Mouse (Mus musculus): ENCODE results near the gene Slc5a10. TPM values are rescaled to one million over a fixed set of nuclear protein-coding genes. Genes with fewer than 3 reads are reported as not detected.

Gene Slc5a10
- polyA plus RNA-seq, 1 experiment from 2014 or later: 0.13 TPM

DNA sequence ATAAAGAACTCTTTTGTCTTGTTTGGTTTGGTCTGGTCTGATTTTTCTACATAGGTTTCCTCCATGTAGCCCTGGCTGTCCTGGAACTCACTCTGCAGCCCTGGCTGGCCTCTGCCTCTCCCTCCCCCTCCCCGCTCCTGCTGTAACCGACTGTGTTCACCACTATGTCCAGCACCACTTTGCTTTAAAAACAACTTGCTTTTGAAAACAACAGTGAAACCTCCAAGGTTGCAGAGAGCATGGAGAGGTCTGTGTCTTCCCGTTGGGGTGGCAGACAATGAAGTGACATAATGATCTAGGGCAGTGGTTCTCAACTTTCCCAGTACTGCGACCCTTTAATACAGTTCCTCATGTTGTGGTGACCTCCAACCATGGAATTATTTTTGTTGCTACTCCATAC, 65.0 kb downstream of the Slc5a10 start:
- no peak overlapping the region for H3K9ac ChIP-seq (ENCODE audit: low read depth, low read length)
- no peaks in the 10 kb centered on the region for H3K4me1 ChIP-seq (replicated peaks; ENCODE audit: control insufficient read depth, insufficient read depth, low read length)
- 62% methylated on average over 4 of the region's 4 CpGs for WGBS
- no peak for TF ChIP-seq CTCF (IDR thresholded peaks at IDR 0.05; ENCODE audit: low read depth)
- no peak for ATAC-seq
- H3K9me3 ChIP-seq (ENCODE audit: control insufficient read depth): no peaks in the 10 kb centered on the region
- no peak overlapping the region for H3K27ac ChIP-seq (ENCODE audit: low read depth, low read length)
- no peak overlapping the region for H3K4me2 ChIP-seq (replicated peaks; ENCODE audit: low read depth)
- H3K36me3 ChIP-seq (ENCODE audit: control insufficient read depth, insufficient read depth): no peaks in the 10 kb centered on the region
- H3K27me3 ChIP-seq (replicated peaks; ENCODE audit: control insufficient read depth, insufficient read depth, low read length): no peaks in the 10 kb centered on the region
- no peak overlapping the region for H3K4me3 ChIP-seq (ENCODE audit: low read depth, low read length)

DNA sequence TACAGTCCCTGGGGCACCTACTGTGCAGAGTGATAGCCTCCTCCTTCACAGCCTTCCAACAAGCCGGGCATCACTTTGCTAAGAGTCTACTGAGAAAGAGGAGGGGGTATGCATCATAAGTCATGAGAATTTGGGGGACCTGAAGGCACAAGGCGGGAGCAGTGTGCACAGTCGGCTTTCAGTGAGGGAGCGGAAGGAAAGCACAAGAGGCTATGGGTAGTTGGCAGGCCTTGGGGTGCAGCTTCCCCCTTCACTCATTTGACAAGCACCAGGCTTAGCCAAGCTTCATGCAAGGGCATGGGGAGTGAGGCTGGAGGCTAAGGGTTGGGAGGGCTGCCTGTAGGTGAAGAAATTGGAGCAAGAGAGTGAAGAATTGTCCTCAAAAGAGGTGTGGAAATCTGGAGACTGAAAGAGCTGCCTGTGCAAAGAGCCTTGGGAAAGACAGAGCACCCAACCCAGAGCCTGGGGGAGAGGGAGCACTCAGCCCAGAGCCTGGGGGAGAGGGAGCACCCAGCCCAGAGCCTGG, 65.8 kb downstream of the Slc5a10 start:
- no peak overlapping the region for H3K4me2 ChIP-seq (replicated peaks; ENCODE audit: low read depth)
- no peaks in the 10 kb centered on the region for H3K36me3 ChIP-seq (ENCODE audit: control insufficient read depth, insufficient read depth)
- H3K9ac ChIP-seq (ENCODE audit: low read depth, low read length): no peak overlapping the region
- TF ChIP-seq CTCF (IDR thresholded peaks at IDR 0.05; ENCODE audit: low read depth): no peak
- H3K27me3 ChIP-seq (replicated peaks; ENCODE audit: control insufficient read depth, insufficient read depth, low read length): no peaks in the 10 kb centered on the region
- H3K4me3 ChIP-seq (ENCODE audit: low read depth, low read length): no peak overlapping the region
- H3K4me1 ChIP-seq (replicated peaks; ENCODE audit: control insufficient read depth, insufficient read depth, low read length): no peaks in the 10 kb centered on the region
- no peak for ATAC-seq
- WGBS: 86% methylated on average over 4 of the region's 4 CpGs
- no peaks in the 10 kb centered on the region for H3K9me3 ChIP-seq (ENCODE audit: control insufficient read depth)
- no peak overlapping the region for H3K27ac ChIP-seq (ENCODE audit: low read depth, low read length)

DNA sequence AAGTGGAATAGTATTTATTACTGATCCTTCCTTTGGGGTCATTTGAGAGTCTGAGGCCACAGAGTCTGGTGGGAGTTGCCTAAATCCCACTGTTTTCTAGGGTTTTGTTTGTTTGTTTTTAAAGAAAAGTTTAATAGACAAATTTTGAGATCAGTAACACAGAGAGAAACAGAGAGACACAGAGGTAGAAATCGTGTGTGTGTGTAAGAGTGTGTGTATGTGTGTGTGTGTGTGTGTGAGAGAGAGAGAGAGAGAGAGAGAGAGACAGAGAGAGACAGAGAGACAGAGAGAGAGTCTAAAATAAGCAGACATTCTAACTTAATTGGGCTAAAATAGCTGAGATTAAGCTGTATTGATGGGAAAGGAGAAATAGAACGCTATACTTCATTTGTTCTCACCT, 67.1 kb downstream of the Slc5a10 start:
- no peak overlapping the region for H3K27ac ChIP-seq (ENCODE audit: low read depth, low read length)
- H3K27me3 ChIP-seq (replicated peaks; ENCODE audit: control insufficient read depth, insufficient read depth, low read length): no peaks in the 10 kb centered on the region
- no peaks in the 10 kb centered on the region for H3K36me3 ChIP-seq (ENCODE audit: control insufficient read depth, insufficient read depth)
- ATAC-seq: no peak
- no peak for TF ChIP-seq CTCF (IDR thresholded peaks at IDR 0.05; ENCODE audit: low read depth)
- peak overlapping the region; percentile 13; the same call in 1 of the 2 replicates for H3K4me2 ChIP-seq (replicated peaks; ENCODE audit: low read depth)
- 67% methylated on average over 2 of the region's 2 CpGs for WGBS
- H3K4me1 ChIP-seq (replicated peaks; ENCODE audit: control insufficient read depth, insufficient read depth, low read length): no peaks in the 10 kb centered on the region
- H3K9me3 ChIP-seq (ENCODE audit: control insufficient read depth): no peaks in the 10 kb centered on the region
- peak overlapping the region; percentile 18; the same call in 1 of the 2 replicates for H3K4me3 ChIP-seq (ENCODE audit: low read depth, low read length)
- no peak overlapping the region for H3K9ac ChIP-seq (ENCODE audit: low read depth, low read length)

DNA sequence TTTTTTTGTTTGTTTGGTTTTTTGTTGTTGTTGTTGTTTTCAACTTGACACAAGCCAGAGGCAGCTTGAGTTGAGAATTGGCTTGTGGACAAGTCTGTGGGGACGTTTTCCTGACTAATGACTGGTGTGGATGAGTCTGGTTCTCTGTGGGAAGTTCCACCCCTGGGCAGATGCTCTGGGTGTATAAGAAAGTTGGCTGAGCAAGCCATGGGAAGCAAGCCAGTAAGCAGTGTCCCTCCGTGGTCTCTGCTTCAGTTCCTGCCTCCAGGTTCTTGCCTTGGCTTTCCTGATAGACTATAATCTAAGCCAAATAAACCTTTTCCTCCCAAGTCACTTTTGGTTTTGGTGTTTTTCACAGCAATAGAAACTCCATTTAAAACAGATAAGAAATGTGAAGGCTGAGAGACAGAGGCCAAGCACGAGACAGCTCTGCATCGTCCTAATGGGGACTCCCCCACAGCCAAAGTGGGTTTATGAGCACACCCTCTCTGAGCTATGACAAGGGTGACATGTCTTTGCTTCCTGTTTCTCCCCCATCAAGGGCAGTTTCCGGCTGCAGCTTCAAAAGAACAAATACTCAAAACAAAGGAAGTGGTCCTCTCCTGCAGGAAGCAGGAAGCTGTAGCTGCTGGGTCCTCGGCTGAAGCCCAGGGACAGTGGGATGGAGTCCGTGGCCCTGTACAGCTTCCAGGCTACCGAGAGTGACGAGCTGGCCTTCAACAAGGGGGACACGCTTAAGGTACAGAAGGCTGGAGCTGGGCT, 67.8 kb downstream of the Slc5a10 start, which contains the start of gene Grap:
Gene Grap, plus strand, starts transcription at position 580 of the 762 bp plus-strand sequence.
- Histone ChIP-seq H3K4me3 (ENCODE audit: low read depth, low read length) (peak within 1 kb of the TSS; percentile 18; the same call in 1 of the 2 replicates), H3K9me3 (ENCODE audit: control insufficient read depth) (no peaks in the 10 kb centered on the region), H3K27me3 (replicated peaks; ENCODE audit: control insufficient read depth, insufficient read depth, low read length) (no peaks in the 10 kb centered on the region), H3K27ac (ENCODE audit: low read depth, low read length) (no peak within 1 kb of the TSS), H3K4me2 (replicated peaks; ENCODE audit: low read depth) (peak within 1 kb of the TSS; percentile 13; the same call in 1 of the 2 replicates), H3K4me1 (replicated peaks; ENCODE audit: control insufficient read depth, insufficient read depth, low read length) (no peaks in the 10 kb centered on the region), H3K36me3 (ENCODE audit: control insufficient read depth, insufficient read depth) (no peaks in the 10 kb centered on the region), H3K9ac (ENCODE audit: low read depth, low read length) (no peak within 1 kb of the TSS)
- TF ChIP-seq CTCF (IDR thresholded peaks at IDR 0.05; ENCODE audit: low read depth): no peak
- no peak for ATAC-seq
- WGBS: 55% methylated on average over 10 of the region's 10 CpGs

DNA sequence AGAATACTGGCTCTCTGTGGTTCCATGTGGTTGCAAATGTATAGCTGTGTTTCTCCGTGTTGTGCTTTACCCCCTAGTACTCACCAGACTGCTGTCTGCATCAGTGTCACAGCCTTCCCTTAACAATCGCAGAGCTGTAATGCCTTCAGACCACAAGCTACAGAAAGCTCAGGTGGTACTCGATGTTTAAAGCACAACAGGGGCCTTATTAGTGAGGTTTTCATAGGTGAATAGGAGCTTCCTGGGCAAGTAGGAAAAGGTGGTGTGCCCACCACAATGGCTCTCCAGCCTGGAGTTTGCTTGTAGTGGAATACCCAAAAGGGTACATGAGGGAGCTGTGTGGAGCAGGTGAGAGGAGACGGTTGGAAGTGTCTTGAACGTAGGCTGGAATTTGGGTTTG, 68.4 kb downstream of the Slc5a10 start:
- Histone ChIP-seq H3K36me3 (ENCODE audit: control insufficient read depth, insufficient read depth) (no peaks in the 10 kb centered on the region), H3K4me1 (replicated peaks; ENCODE audit: control insufficient read depth, insufficient read depth, low read length) (no peaks in the 10 kb centered on the region), H3K4me2 (replicated peaks; ENCODE audit: low read depth) (no peak overlapping the region), H3K27ac (ENCODE audit: low read depth, low read length) (no peak overlapping the region), H3K4me3 (ENCODE audit: low read depth, low read length) (no peak overlapping the region), H3K9ac (ENCODE audit: low read depth, low read length) (no peak overlapping the region), H3K27me3 (replicated peaks; ENCODE audit: control insufficient read depth, insufficient read depth, low read length) (no peaks in the 10 kb centered on the region), H3K9me3 (ENCODE audit: control insufficient read depth) (no peaks in the 10 kb centered on the region)
- 91% methylated on average over 5 of the region's 5 CpGs for WGBS
- TF ChIP-seq CTCF (IDR thresholded peaks at IDR 0.05; ENCODE audit: low read depth): no peak
- ATAC-seq: no peak

DNA sequence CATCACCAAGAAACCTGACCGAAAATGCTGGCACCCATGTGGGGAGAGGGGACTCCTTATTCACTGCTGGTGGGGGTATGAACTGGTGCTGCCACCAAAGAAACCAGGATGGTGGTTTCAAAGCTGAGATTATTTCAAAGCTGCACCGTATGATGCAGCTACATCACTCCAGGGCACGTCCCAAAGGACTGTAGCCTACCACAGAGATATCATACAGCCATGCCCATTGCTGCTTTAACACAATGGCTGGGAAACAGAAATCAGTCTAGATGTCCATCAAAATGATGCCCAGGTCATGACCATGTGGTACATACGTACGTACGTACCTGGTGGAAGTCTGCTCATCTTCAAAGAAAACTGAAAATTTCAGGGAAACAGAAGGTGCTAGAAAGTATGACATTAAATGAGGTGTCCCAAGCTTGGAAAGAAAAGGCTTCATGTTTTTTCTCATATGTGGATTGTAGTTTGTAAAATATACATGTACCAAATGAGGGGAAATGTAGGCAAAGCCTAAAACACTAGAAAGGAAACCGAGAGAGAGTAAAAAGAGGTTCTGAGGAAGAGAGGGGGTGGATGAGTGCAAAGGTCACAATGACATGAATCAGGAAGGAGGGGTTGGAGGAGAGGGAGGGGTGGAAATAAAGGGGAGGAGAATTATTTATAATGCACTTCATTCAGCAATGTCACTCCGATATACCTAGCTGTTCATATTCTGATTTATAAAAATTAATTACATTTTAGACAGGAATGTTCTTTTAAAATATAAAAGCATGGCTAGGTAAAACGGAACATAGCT, 70.0 kb downstream of the Slc5a10 start:
- no peaks in the 10 kb centered on the region for H3K4me1 ChIP-seq (replicated peaks; ENCODE audit: control insufficient read depth, insufficient read depth, low read length)
- no peak overlapping the region for H3K27ac ChIP-seq (ENCODE audit: low read depth, low read length)
- H3K4me3 ChIP-seq (ENCODE audit: low read depth, low read length): no peak overlapping the region
- no peaks in the 10 kb centered on the region for H3K27me3 ChIP-seq (replicated peaks; ENCODE audit: control insufficient read depth, insufficient read depth, low read length)
- WGBS: 76% methylated on average over 9 of the region's 9 CpGs
- H3K36me3 ChIP-seq (ENCODE audit: control insufficient read depth, insufficient read depth): no peaks in the 10 kb centered on the region
- no peak overlapping the region for H3K4me2 ChIP-seq (replicated peaks; ENCODE audit: low read depth)
- H3K9ac ChIP-seq (ENCODE audit: low read depth, low read length): no peak overlapping the region
- ATAC-seq: no peak
- TF ChIP-seq CTCF (IDR thresholded peaks at IDR 0.05; ENCODE audit: low read depth): no peak
- H3K9me3 ChIP-seq (ENCODE audit: control insufficient read depth): no peaks in the 10 kb centered on the region
